Mouse (Mus musculus) E14TG2a.4 (cell line): ENCODE data around the gene Pdxp.

Source experiments
- H3K27me3 ChIP-seq: 2 replicates; pipeline ENCODE4 v1.6.1; 2014; ENCODE audit warnings: low read length, control low read depth; ENCODE audit not compliant: insufficient read depth
- H3K36me3 ChIP-seq: 2 replicates; pipeline ENCODE4 v1.6.1; 2014; ENCODE audit warnings: low read length, control low read depth; ENCODE audit not compliant: insufficient read depth
- H3K4me1 ChIP-seq: replicated peaks from 2 replicates; pipeline ENCODE4 v1.6.1; 2014; ENCODE audit warnings: low read depth, low read length, control low read depth
- H3K4me3 ChIP-seq: replicated peaks from 2 replicates; pipeline ENCODE4 v1.5.1; 2014; ENCODE audit warnings: mild to moderate bottlenecking, low read length
- H3K9me3 ChIP-seq: 2 replicates; pipeline ENCODE4 v1.6.1; 2014; ENCODE audit warnings: low read length, control low read depth
- CTCF ChIP-seq: conservative IDR thresholded peaks from 2 replicates; pipeline ENCODE4 v1.5.1; 2014; ENCODE audit warnings: low read length
- NANOG ChIP-seq: IDR thresholded peaks from 2 replicates; pipeline ENCODE4 v1.6.1; 2014; ENCODE audit warnings: borderline replicate concordance, low read length, mixed read lengths
- POU5F1 ChIP-seq: IDR thresholded peaks from 2 replicates; pipeline ENCODE4 v1.6.1; 2014; ENCODE audit warnings: low read length, borderline replicate concordance

Pdxp gene

GRCm38 (mm10) chr15:78916052-78916826 is 2.5 kb downstream of the Pdxp start:
- peaks cover 62% of the 10 kb centered on the region for H3K36me3 ChIP-seq
- H3K4me3 ChIP-seq = 0 out of 2 replicates have a peak overlapping the region, but pooled peaks have one; percentile 21
- TF ChIP-seq NANOG (no peak), CTCF (no peak), POU5F1 (no peak)
- H3K27me3 ChIP-seq = peaks cover 15% of the 10 kb centered on the region
- no peaks in the 10 kb centered on the region for H3K9me3 ChIP-seq
- H3K4me1 ChIP-seq = peaks cover 54% of the 10 kb centered on the region

- H3K4me1 ChIP-seq = peaks cover 58% of the 10 kb centered on the region
- H3K4me3 ChIP-seq = peak overlapping the region; percentile 32; the same call in 1 of the 2 replicates
- peaks cover 50% of the 10 kb centered on the region for H3K36me3 ChIP-seq
- TF ChIP-seq NANOG = no peak
- no peak for TF ChIP-seq POU5F1
- TF ChIP-seq CTCF = no peak
- peaks cover 21% of the 10 kb centered on the region for H3K27me3 ChIP-seq
- H3K9me3 ChIP-seq = no peaks in the 10 kb centered on the region
These were observed 4.4 kb downstream of the Pdxp start for GRCm38 (mm10) chr15:78918126-78918525.

- no peak overlapping the region for H3K4me3 ChIP-seq
- peaks cover 14% of the 10 kb centered on the region for H3K27me3 ChIP-seq
- no peaks in the 10 kb centered on the region for H3K9me3 ChIP-seq
- TF ChIP-seq NANOG = no peak
- no peak for TF ChIP-seq CTCF
- no peak for TF ChIP-seq POU5F1
- peaks cover 64% of the 10 kb centered on the region for H3K4me1 ChIP-seq
- peaks cover 48% of the 10 kb centered on the region for H3K36me3 ChIP-seq
These were observed 6.2 kb downstream of the Pdxp start for GRCm38 (mm10) chr15:78919914-78920313.

GRCm38 (mm10) chr15:78922700-78923099 is 9.0 kb downstream of the Pdxp start:
- Histone ChIP-seq H3K36me3 (peaks cover 20% of the 10 kb centered on the region), H3K27me3 (peaks cover 21% of the 10 kb centered on the region), H3K4me1 (peaks cover 65% of the 10 kb centered on the region), H3K9me3 (no peaks in the 10 kb centered on the region), H3K4me3 (no peak overlapping the region)
- no peak for TF ChIP-seq POU5F1
- TF ChIP-seq NANOG = no peak
- TF ChIP-seq CTCF = no peak

- H3K9me3 ChIP-seq = no peaks in the 10 kb centered on the region
- H3K4me1 ChIP-seq = peaks cover 64% of the 10 kb centered on the region
- peaks cover 23% of the 10 kb centered on the region for H3K27me3 ChIP-seq
- no peak overlapping the region for H3K4me3 ChIP-seq
- TF ChIP-seq NANOG (no peak), POU5F1 (no peak), CTCF (no peak)
- peaks cover 13% of the 10 kb centered on the region for H3K36me3 ChIP-seq
These were observed 9.9 kb downstream of the Pdxp start for GRCm38 (mm10) chr15:78923585-78923984.

GRCm38 (mm10) chr15:78925129-78925528 is 11.4 kb downstream of the Pdxp start:
- TF ChIP-seq CTCF (no peak), POU5F1 (no peak), NANOG (no peak)
- Histone ChIP-seq H3K4me3 (no peak overlapping the region), H3K27me3 (peaks cover 29% of the 10 kb centered on the region), H3K9me3 (no peaks in the 10 kb centered on the region), H3K4me1 (peaks cover 69% of the 10 kb centered on the region), H3K36me3 (peaks cover 8% of the 10 kb centered on the region)

GRCm38 (mm10) chr15:78926021-78926919 is 12.6 kb downstream of the Pdxp start, which contains the start of gene Lgals1:
Lgals1 (plus strand) TSS chr15:78926725.
- peak within 1 kb of the TSS; percentile 60 for H3K4me3 ChIP-seq
- H3K9me3 ChIP-seq = no peaks in the 10 kb centered on the region
- peaks cover 68% of the 10 kb centered on the region for H3K4me1 ChIP-seq
- peaks cover 10% of the 10 kb centered on the region for H3K36me3 ChIP-seq
- TF ChIP-seq POU5F1 (no peak), CTCF (no peak), NANOG (no peak)
- H3K27me3 ChIP-seq = peaks cover 29% of the 10 kb centered on the region
